Mouse (Mus musculus): ENCODE measurements at regions not wholly inside any gene's neighbourhood (a gene's known extent, or its start where the extent isn't known, plus 50 kb on each side); places are given as distances from the start of the nearest gene placed in this dataset.

GRCm38 (mm10) chr16:76200801-76201728, 172.6 kb downstream of the Nrip1 start:
- DNase-seq (ENCODE audit: low spot score) (peak; percentile 7), ATAC-seq (ENCODE audit: low FRiP score, low read depth) (no peak)
- Histone ChIP-seq H3K4me1 (ENCODE audit: control insufficient read depth, insufficient read depth, low read length) (no peaks in the 10 kb centered on the region), H3K36me3 (ENCODE audit: control insufficient read depth, insufficient read depth, low read length) (no peaks in the 10 kb centered on the region), H3K4me3 (replicated peaks; ENCODE audit: low read length) (no peak overlapping the region), H3K27me3 (ENCODE audit: control insufficient read depth, insufficient read depth, low read length) (no peaks in the 10 kb centered on the region), H3K9ac (ENCODE audit: low read depth, low read length, severe bottlenecking) (no peak overlapping the region), H3K4me2 (replicated peaks; ENCODE audit: low read depth, low read length, severe bottlenecking) (no peak overlapping the region), H3K9me3 (ENCODE audit: control insufficient read depth, low read length) (no peaks in the 10 kb centered on the region), H3K27ac (replicated peaks; ENCODE audit: low read depth, low read length) (no peak overlapping the region)
- TF ChIP-seq POLR2A (IDR thresholded peaks at IDR 0.05; ENCODE audit: borderline replicate concordance, extremely low read depth, insufficient read depth, insufficient read length), result no peak
- 70% methylated on average over 9 of the region's 9 CpGs for WGBS

GRCm38 (mm10) chr16:76200268-76200667, 173.4 kb downstream of the Nrip1 start:
- 72% methylated on average over 3 of the region's 3 CpGs for WGBS
- DNase-seq (ENCODE audit: low spot score) (peak; percentile 73), ATAC-seq (ENCODE audit: low FRiP score, low read depth) (no peak)
- no peaks in the 10 kb centered on the region for H3K9me3 ChIP-seq (ENCODE audit: control insufficient read depth, low read length)
- no peak overlapping the region for H3K27ac ChIP-seq (replicated peaks; ENCODE audit: low read depth, low read length)
- H3K4me1 ChIP-seq (ENCODE audit: control insufficient read depth, insufficient read depth, low read length), result no peaks in the 10 kb centered on the region
- no peak overlapping the region for H3K4me3 ChIP-seq (replicated peaks; ENCODE audit: low read length)
- no peaks in the 10 kb centered on the region for H3K36me3 ChIP-seq (ENCODE audit: control insufficient read depth, insufficient read depth, low read length)
- H3K27me3 ChIP-seq (ENCODE audit: control insufficient read depth, insufficient read depth, low read length), result no peaks in the 10 kb centered on the region
- H3K4me2 ChIP-seq (replicated peaks; ENCODE audit: low read depth, low read length, severe bottlenecking), result no peak overlapping the region
- no peak for TF ChIP-seq POLR2A (IDR thresholded peaks at IDR 0.05; ENCODE audit: borderline replicate concordance, extremely low read depth, insufficient read depth, insufficient read length)
- no peak overlapping the region for H3K9ac ChIP-seq (ENCODE audit: low read depth, low read length, severe bottlenecking)

- Histone ChIP-seq H3K9me3 (ENCODE audit: control insufficient read depth, low read length) (no peaks in the 10 kb centered on the region), H3K4me1 (ENCODE audit: control insufficient read depth, insufficient read depth, low read length) (no peaks in the 10 kb centered on the region), H3K36me3 (ENCODE audit: control insufficient read depth, insufficient read depth, low read length) (no peaks in the 10 kb centered on the region), H3K27me3 (ENCODE audit: control insufficient read depth, insufficient read depth, low read length) (no peaks in the 10 kb centered on the region), H3K9ac (ENCODE audit: low read depth, low read length, severe bottlenecking) (no peak overlapping the region), H3K4me3 (replicated peaks; ENCODE audit: low read length) (no peak overlapping the region), H3K27ac (replicated peaks; ENCODE audit: low read depth, low read length) (no peak overlapping the region), H3K4me2 (replicated peaks; ENCODE audit: low read depth, low read length, severe bottlenecking) (no peak overlapping the region)
- DNase-seq (ENCODE audit: low spot score) (no peak), ATAC-seq (ENCODE audit: low FRiP score, low read depth) (no peak)
- 87% methylated on average over 3 of the region's 3 CpGs for WGBS
- no peak for TF ChIP-seq POLR2A (IDR thresholded peaks at IDR 0.05; ENCODE audit: borderline replicate concordance, extremely low read depth, insufficient read depth, insufficient read length)
These were observed 174.6 kb downstream of the Nrip1 start for GRCm38 (mm10) chr16:76199006-76199405.

GRCm38 (mm10) chr16:76194291-76194690, 172.2 kb upstream of the Samsn1 start:
- no peak for TF ChIP-seq POLR2A (IDR thresholded peaks at IDR 0.05; ENCODE audit: borderline replicate concordance, extremely low read depth, insufficient read depth, insufficient read length)
- no peak overlapping the region for H3K4me3 ChIP-seq (replicated peaks; ENCODE audit: low read length)
- H3K27ac ChIP-seq (replicated peaks; ENCODE audit: low read depth, low read length), result no peak overlapping the region

GRCm38 (mm10) chr16:76191135-76191534, 169.1 kb upstream of the Samsn1 start:
- H3K27me3 ChIP-seq (ENCODE audit: control insufficient read depth, insufficient read depth, low read length), result no peaks in the 10 kb centered on the region
- no peak for DNase-seq (ENCODE audit: low spot score)
- no peak overlapping the region for H3K4me3 ChIP-seq (replicated peaks; ENCODE audit: low read length)
- H3K4me2 ChIP-seq (replicated peaks; ENCODE audit: low read depth, low read length, severe bottlenecking), result no peak overlapping the region
- 89% methylated on average over 10 of the region's 10 CpGs for WGBS
- H3K36me3 ChIP-seq (ENCODE audit: control insufficient read depth, insufficient read depth, low read length), result no peaks in the 10 kb centered on the region
- no peaks in the 10 kb centered on the region for H3K4me1 ChIP-seq (ENCODE audit: control insufficient read depth, insufficient read depth, low read length)
- no peaks in the 10 kb centered on the region for H3K9me3 ChIP-seq (ENCODE audit: control insufficient read depth, low read length)
- ATAC-seq (ENCODE audit: low FRiP score, low read depth), result no peak
- no peak for TF ChIP-seq POLR2A (IDR thresholded peaks at IDR 0.05; ENCODE audit: borderline replicate concordance, extremely low read depth, insufficient read depth, insufficient read length)
- no peak overlapping the region for H3K27ac ChIP-seq (replicated peaks; ENCODE audit: low read depth, low read length)
- H3K9ac ChIP-seq (ENCODE audit: low read depth, low read length, severe bottlenecking), result no peak overlapping the region

More at GRCm38 (mm10) chr16:76194291-76194690, 172.2 kb upstream of the Samsn1 start:
- 86% methylated on average over 2 of the region's 2 CpGs for WGBS
- Histone ChIP-seq H3K4me2 (replicated peaks; ENCODE audit: low read depth, low read length, severe bottlenecking) (no peak overlapping the region), H3K4me1 (ENCODE audit: control insufficient read depth, insufficient read depth, low read length) (no peaks in the 10 kb centered on the region), H3K9ac (ENCODE audit: low read depth, low read length, severe bottlenecking) (no peak overlapping the region), H3K36me3 (ENCODE audit: control insufficient read depth, insufficient read depth, low read length) (no peaks in the 10 kb centered on the region), H3K27me3 (ENCODE audit: control insufficient read depth, insufficient read depth, low read length) (no peaks in the 10 kb centered on the region), H3K9me3 (ENCODE audit: control insufficient read depth, low read length) (no peaks in the 10 kb centered on the region)
- no peak for DNase-seq (ENCODE audit: low spot score)
- ATAC-seq (ENCODE audit: low FRiP score, low read depth), result no peak

All from limb, embryonic 14.5 days (tissue).